Mouse (Mus musculus) CH12.LX (cell line): ENCODE results near the gene Plcg2.

Experiments used
- CTCF ChIP-seq, 2 experiments: IDR thresholded peaks in 1 of 2; conservative IDR thresholded peaks in 1 of 2; 2 replicates each; pipeline ENCODE4 v1.5.1; 2011 to 2012; ENCODE audit warnings: low read depth in 2 of 2, low read length in 2 of 2, improper control_type of control experiment in 1 of 2, inconsistent platforms in 1 of 2, mild to moderate bottlenecking in 1 of 2, moderate library complexity in 1 of 2
- E2F4 ChIP-seq: IDR thresholded peaks from 2 replicates; pipeline ENCODE4 v1.6.1; 2011; ENCODE audit warnings: low read depth, low read length, improper control_type of control experiment; ENCODE audit not compliant: insufficient replicate concordance
- EP300 ChIP-seq: IDR thresholded peaks from 2 replicates; pipeline ENCODE4 v1.6.1; 2011; ENCODE audit warnings: low read length, improper control_type of control experiment
- ETS1 ChIP-seq: conservative IDR thresholded peaks from 2 replicates; pipeline ENCODE4 v1.6.1; 2012; ENCODE audit warnings: low read depth, mild to moderate bottlenecking, inconsistent platforms, low read length, improper control_type of control experiment, moderate library complexity
- GABPA ChIP-seq: IDR thresholded peaks from 2 replicates; pipeline ENCODE4 v1.6.1; 2012; ENCODE audit warnings: low read depth, low read length, improper control_type of control experiment, inconsistent platforms; ENCODE audit not compliant: insufficient replicate concordance
- JUN ChIP-seq: IDR thresholded peaks from 2 replicates; pipeline ENCODE4 v1.6.1; 2011; ENCODE audit warnings: low read depth, mild to moderate bottlenecking, low read length, improper control_type of control experiment, moderate library complexity; ENCODE audit not compliant: insufficient read depth
- MXI1 ChIP-seq: IDR thresholded peaks from 2 replicates; pipeline ENCODE4 v1.6.1; 2011; ENCODE audit warnings: mild to moderate bottlenecking, low read depth, low read length, improper control_type of control experiment
- PAX5 ChIP-seq: IDR thresholded peaks from 2 replicates; pipeline ENCODE4 v1.6.1; 2012; ENCODE audit warnings: low read length, inconsistent platforms, mixed read lengths
- POLR2A ChIP-seq: IDR thresholded peaks from 2 replicates; pipeline ENCODE4 v1.6.1; 2011; ENCODE audit warnings: low read depth, mild to moderate bottlenecking, improper control_type of control experiment, low read length
- POLR2AphosphoS2 ChIP-seq: IDR thresholded peaks from 2 replicates; pipeline ENCODE4 v1.6.1; 2011; ENCODE audit warnings: low read depth, low read length, improper control_type of control experiment
- RAD21 ChIP-seq: IDR thresholded peaks from 2 replicates; pipeline ENCODE4 v1.6.1; 2011; ENCODE audit warnings: low read depth, mild to moderate bottlenecking, low read length, improper control_type of control experiment, moderate library complexity
- SIN3A ChIP-seq: IDR thresholded peaks from 2 replicates; pipeline ENCODE4 v1.6.1; 2012; ENCODE audit warnings: low read length, improper control_type of control experiment, inconsistent platforms
- UBTF ChIP-seq: IDR thresholded peaks from 2 replicates; pipeline ENCODE4 v1.6.1; 2012; ENCODE audit warnings: low read depth, mild to moderate bottlenecking, inconsistent platforms, low read length, improper control_type of control experiment, moderate library complexity
- ZC3H11A ChIP-seq: IDR thresholded peaks from 2 replicates; pipeline ENCODE4 v1.6.1; 2012; ENCODE audit warnings: low read depth, mild to moderate bottlenecking, inconsistent platforms, low read length, improper control_type of control experiment

- TF ChIP-seq EP300: no peak
- no peak for TF ChIP-seq POLR2AphosphoS2
- TF ChIP-seq POLR2A: no peak
- no peak for TF ChIP-seq UBTF
- no peak for TF ChIP-seq CTCF (conservative IDR thresholded peaks at IDR 0.05 in 1 of 2, IDR thresholded peaks at IDR 0.05 in 1 of 2; ENCODE audit: low read depth in 2 of 2, low read length in 2 of 2)
- no peak for TF ChIP-seq E2F4
- no peak for TF ChIP-seq GABPA
- no peak for TF ChIP-seq JUN
- TF ChIP-seq SIN3A: no peak
- TF ChIP-seq ETS1: no peak
- TF ChIP-seq PAX5: no peak
- no peak for TF ChIP-seq ZC3H11A
- no peak for TF ChIP-seq MXI1
- TF ChIP-seq RAD21: no peak
These were observed 134.4 kb downstream of the Plcg2 start for GRCm38 (mm10) chr8:117632532-117632931.
